Mouse (Mus musculus) E14TG2a.4 (cell line): ENCODE measurements around the gene Hspbp1.

ENCODE experiments used
- CTCF ChIP-seq: conservative IDR thresholded peaks from 2 replicates; pipeline ENCODE4 v1.5.1; 2014; ENCODE audit warnings: low read length
- POU5F1 ChIP-seq: IDR thresholded peaks from 2 replicates; pipeline ENCODE4 v1.6.1; 2014; ENCODE audit warnings: low read length, borderline replicate concordance

DNA sequence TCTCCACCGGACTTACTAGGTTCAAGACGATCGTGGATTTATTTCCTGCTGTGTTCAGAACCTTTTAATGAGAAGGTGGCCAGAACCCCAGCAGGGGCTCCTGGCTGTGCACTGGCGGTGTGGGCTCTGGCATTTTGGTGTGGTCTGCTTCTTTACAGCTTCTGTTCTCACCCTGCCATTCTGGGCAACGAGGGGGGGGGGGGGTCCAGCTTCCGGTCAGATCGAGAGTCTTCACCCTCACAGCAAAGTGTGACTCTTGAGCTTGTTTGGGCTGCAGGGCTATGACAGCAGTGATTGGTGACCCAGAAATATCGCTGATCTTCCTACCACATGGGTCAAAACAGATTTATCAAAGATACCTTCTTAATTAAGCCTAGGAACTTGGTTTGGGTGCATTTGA lies 72.5 kb downstream of the Hspbp1 start:
- TF ChIP-seq CTCF = no peak
- no peak for TF ChIP-seq POU5F1
